Mouse (Mus musculus) liver, adult 2 months (tissue): ENCODE measurements around the gene Vmp1. TPM values are rescaled to one million over a fixed set of nuclear protein-coding genes. Genes with fewer than 3 reads are reported as not detected.

Experiments
- DNase-seq: peaks from one replicate; pipeline ENCODE4 v3.0.0-alpha.2; 2011; ENCODE audit warnings: low read depth, low spot score; ENCODE audit errors: extremely low read depth
- H3K27ac ChIP-seq: fragments of 200-500 bp; replicated peaks from 2 replicates; pipeline ENCODE4 v1.5.1; 2012; ENCODE audit warnings: low read depth, mild to moderate bottlenecking, control low read depth, inconsistent platforms, low read length; ENCODE audit not compliant: insufficient read depth
- H3K27me3 ChIP-seq: fragments of 200-500 bp; 2 replicates; pipeline ENCODE4 v1.6.1; 2012; ENCODE audit warnings: mild to moderate bottlenecking, moderate library complexity, low read length, inconsistent platforms; ENCODE audit not compliant: control insufficient read depth, insufficient read depth
- H3K36me3 ChIP-seq: fragments of 200-500 bp; 2 replicates; pipeline ENCODE4 v1.6.1; 2012; ENCODE audit warnings: low read length, inconsistent platforms; ENCODE audit not compliant: control insufficient read depth, insufficient read depth
- H3K4me1 ChIP-seq: fragments of 200-500 bp; 2 replicates; pipeline ENCODE4 v1.6.1; 2011; ENCODE audit warnings: low read length; ENCODE audit not compliant: control insufficient read depth, insufficient read depth
- H3K4me3 ChIP-seq: fragments of 200-500 bp; 2 replicates; pipeline ENCODE4 v1.5.1; 2011; ENCODE audit warnings: low read depth, mild to moderate bottlenecking, control low read depth, low read length, moderate library complexity; ENCODE audit not compliant: insufficient read depth
- H3K79me2 ChIP-seq: fragments of 200-500 bp; 2 replicates; pipeline ENCODE4 v1.6.1; 2012; ENCODE audit warnings: inconsistent platforms, mild to moderate bottlenecking, low read length, moderate library complexity; ENCODE audit not compliant: control insufficient read depth, insufficient read depth
- H3K9ac ChIP-seq: fragments of 200-500 bp; 2 replicates; pipeline ENCODE4 v1.6.1; 2012; ENCODE audit warnings: low read depth, mild to moderate bottlenecking, control low read depth, inconsistent platforms, low read length
- CTCF ChIP-seq: fragments of 200-500 bp; IDR thresholded peaks from 2 replicates; pipeline ENCODE4 v1.5.1; 2011; ENCODE audit warnings: low read depth, low read length, control low read depth
- POLR2A ChIP-seq: fragments of 200-500 bp; IDR thresholded peaks from 2 replicates; pipeline ENCODE4 v1.6.1; 2011; ENCODE audit warnings: low read length, control low read depth; ENCODE audit not compliant: insufficient read depth; ENCODE audit errors: extremely low read depth
- WGBS: fragments of 180-500 bp; shearing (Covaris S2); methylation state at CpG from one replicate; pipeline ENCODE4 v1.1.7; 2018; 5-methylcytosine and 5-hydroxymethylcytosine counted together
- polyA plus RNA-seq: library from polyadenylated mRNA; depleted of rRNA; stranded (reverse); fragments of >200 nt; gene quantifications from 2 replicates; pipeline ENCODE4 v1.2.3, GENCODE M21; 2012
- total RNA-seq: library from RNA; depleted of rRNA; stranded (reverse); fragments of >200 nt; gene quantifications from 2 replicates; pipeline ENCODE4 v1.2.3, GENCODE M21; 2014

Vmp1 gene
- total and polyA plus RNA-seq, 2 experiments, result 37.8 to 93.6 TPM

- Histone ChIP-seq H3K27ac (no peak overlapping the region; the same call in 1 of the 2 replicates), H3K79me2 (peaks cover 14% of the 10 kb centered on the region; the same call in 1 of the 2 replicates), H3K9ac (no peak overlapping the region), H3K4me1 (peaks cover 17% of the 10 kb centered on the region; the same call in 1 of the 2 replicates), H3K27me3 (no peaks in the 10 kb centered on the region), H3K4me3 (no peak overlapping the region), H3K36me3 (peaks cover 18% of the 10 kb centered on the region)
- TF ChIP-seq POLR2A, result no peak
- TF ChIP-seq CTCF, result no peak
- DNase-seq, result no peak
Observed at GRCm38 (mm10) chr11:86627649-86628048, 56.0 kb downstream of the Vmp1 start.

- Histone ChIP-seq H3K27me3 (no peaks in the 10 kb centered on the region), H3K9ac (no peak overlapping the region), H3K4me3 (no peak overlapping the region), H3K79me2 (peaks cover 11% of the 10 kb centered on the region; the same call in 1 of the 2 replicates), H3K36me3 (peaks cover 12% of the 10 kb centered on the region), H3K27ac (peak overlapping the region; percentile 74), H3K4me1 (peaks cover 17% of the 10 kb centered on the region; the same call in 1 of the 2 replicates)
- WGBS, result 42% methylated on average over 4 of the region's 4 CpGs
- peak; percentile 37 for DNase-seq
- TF ChIP-seq CTCF, result no peak
- no peak for TF ChIP-seq POLR2A
Observed at GRCm38 (mm10) chr11:86626714-86627113, 56.9 kb downstream of the Vmp1 start.

DNA sequence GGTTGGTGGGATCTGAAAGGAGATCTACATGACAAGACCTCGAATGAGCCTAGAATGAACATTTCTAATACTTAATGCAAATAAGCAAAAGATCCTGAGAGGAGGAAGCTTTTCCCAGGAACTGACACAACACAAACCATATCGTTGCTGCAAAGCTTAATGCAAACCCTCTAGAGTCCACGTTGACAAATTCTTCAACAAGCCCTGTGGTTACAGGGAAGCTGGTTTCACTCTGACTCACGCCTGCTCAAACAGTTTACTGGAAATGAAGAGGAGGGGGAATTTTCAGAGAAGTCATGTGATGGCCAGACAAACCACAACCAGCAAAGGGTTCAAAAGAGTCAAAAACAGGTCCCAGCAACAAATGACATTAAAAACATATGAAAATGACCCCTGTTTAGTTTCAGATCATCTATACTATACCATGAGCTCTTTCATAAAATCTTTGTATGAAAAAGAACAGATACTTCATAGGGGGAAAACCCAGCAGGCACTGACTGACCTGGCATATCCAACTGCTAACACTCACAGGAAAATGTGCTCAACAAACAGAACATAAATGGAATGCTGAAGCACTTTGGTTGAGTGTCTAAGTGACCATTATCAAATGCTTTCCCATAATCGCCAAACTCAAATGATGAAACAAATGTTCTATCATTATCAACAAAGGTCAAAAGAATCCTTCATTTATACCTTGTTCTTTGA, 59.2 kb downstream of the Vmp1 start:
- DNase-seq, result peak; percentile 41
- Histone ChIP-seq H3K27me3 (no peaks in the 10 kb centered on the region), H3K4me1 (peaks cover 13% of the 10 kb centered on the region; the same call in 1 of the 2 replicates), H3K4me3 (no peak overlapping the region), H3K36me3 (peaks cover 8% of the 10 kb centered on the region; the same call in 1 of the 2 replicates), H3K79me2 (peaks cover 12% of the 10 kb centered on the region; the same call in 1 of the 2 replicates), H3K27ac (no peak overlapping the region), H3K9ac (no peak overlapping the region)
- WGBS, result 47% methylated on average over 5 of the region's 5 CpGs
- TF ChIP-seq POLR2A (no peak), CTCF (no peak)

DNA sequence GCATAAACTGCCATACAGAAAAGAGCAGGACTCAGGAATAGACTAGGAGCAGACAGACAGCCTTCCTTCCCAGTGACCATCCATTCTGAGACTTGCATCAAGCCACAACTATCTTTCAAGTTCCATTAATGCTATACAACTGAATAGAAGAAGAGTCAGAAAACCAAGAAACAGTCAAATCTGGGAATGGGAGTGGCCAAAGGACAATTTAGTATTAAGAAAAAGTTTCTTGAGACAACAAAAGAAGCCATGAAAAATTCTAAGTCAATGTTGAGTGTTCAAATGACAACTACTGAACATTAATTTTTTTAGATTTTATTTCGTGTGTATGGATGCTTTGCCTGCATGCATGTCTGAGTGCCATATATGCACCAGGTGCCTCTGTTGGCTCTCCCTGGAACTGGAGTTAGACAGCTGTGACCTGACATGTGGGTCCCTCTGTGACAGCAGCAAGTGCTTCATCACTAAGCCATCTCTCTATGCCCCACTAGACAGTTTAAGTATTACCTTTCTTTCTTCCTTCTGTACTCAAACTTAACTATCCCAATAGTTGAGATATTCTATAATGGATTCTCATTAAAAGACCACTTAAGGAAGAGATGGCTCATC, 60.1 kb downstream of the Vmp1 start:
- WGBS, result 97% methylated on average over 1 of the region's 1 CpGs
- peaks cover 8% of the 10 kb centered on the region; the same call in 1 of the 2 replicates for H3K36me3 ChIP-seq
- no peak for DNase-seq
- no peak for TF ChIP-seq CTCF
- no peak for TF ChIP-seq POLR2A
- no peak overlapping the region for H3K9ac ChIP-seq
- no peak overlapping the region for H3K4me3 ChIP-seq
- H3K27me3 ChIP-seq, result no peaks in the 10 kb centered on the region
- peaks cover 8% of the 10 kb centered on the region; the same call in 1 of the 2 replicates for H3K4me1 ChIP-seq
- H3K79me2 ChIP-seq, result peaks cover 12% of the 10 kb centered on the region; the same call in 1 of the 2 replicates
- H3K27ac ChIP-seq, result peak overlapping the region; percentile 56; the same call in 1 of the 2 replicates

DNA sequence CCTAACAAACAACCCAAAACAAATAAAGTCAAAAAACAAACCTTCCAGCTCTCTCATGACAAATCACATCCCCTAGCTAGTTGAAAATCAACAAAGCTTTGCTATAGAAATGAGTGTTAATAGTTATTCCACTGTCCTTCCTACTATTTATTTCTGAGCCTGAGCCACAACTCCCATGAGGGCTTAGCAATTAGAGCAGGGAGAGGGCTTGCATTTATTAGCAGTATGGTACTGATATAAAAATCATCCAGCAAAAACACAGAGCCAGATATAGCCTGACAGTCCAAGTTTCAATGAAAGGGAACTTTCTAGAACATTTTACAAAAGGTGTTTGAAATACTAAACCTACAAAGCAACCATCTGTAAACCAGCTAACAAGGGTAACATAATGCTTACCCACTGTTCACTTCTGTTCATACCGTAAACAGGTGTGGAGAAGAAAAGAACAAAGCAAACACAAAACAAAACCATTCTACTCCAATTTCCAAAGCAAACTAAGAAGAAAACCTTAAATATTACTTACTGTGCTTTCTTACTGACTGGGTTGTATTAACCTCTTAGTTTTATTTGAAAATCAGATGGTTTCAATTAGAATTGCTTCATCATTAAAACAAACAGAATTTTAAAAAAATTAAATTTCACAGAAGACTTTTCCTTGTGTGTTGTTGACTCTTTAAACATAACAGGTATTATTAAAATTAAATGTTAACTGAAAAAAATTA, 61.3 kb downstream of the Vmp1 start:
- TF ChIP-seq POLR2A, result no peak
- no peak for TF ChIP-seq CTCF
- no peak overlapping the region for H3K27ac ChIP-seq
- no peak for DNase-seq
- no peak overlapping the region for H3K9ac ChIP-seq
- 84% methylated on average over 1 of the region's 1 CpGs for WGBS
- H3K4me1 ChIP-seq, result peaks cover 8% of the 10 kb centered on the region; the same call in 1 of the 2 replicates
- H3K36me3 ChIP-seq, result peaks cover 5% of the 10 kb centered on the region; the same call in 1 of the 2 replicates
- peaks cover 12% of the 10 kb centered on the region; the same call in 1 of the 2 replicates for H3K79me2 ChIP-seq
- H3K27me3 ChIP-seq, result no peaks in the 10 kb centered on the region
- no peak overlapping the region for H3K4me3 ChIP-seq
